Mouse (Mus musculus): ENCODE data around the gene Riok2.

DNA sequence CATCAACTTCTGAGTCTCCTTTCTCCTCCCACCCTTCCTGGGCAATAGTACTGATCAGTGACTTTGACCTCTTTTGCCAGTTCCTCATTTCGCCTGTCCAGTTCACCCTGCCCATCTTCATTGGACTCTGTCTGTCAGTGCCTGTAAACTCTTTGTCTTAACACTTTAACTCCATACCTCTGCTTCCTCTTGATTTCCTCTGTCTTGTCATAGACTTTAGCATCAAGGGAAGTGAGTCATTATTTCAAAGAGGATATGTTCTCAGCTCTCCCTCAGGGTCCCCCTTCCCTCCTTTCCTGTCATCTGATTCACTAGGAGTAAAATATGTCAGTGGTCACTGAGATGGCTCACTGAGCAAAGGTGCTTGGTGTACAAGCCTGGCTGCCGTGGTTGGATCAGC is 24.6 kb downstream of the Riok2 start:
- no peak for TF ChIP-seq CTCF (conservative IDR thresholded peaks at IDR 0.05; ENCODE audit: insufficient read depth, insufficient read length, low read depth, low read length)
- TF ChIP-seq POLR2A (IDR thresholded peaks at IDR 0.05; ENCODE audit: low read depth, low read length), result no peak
